Mouse (Mus musculus): ENCODE results near the gene Tff3. TPM values are rescaled to one million over a fixed set of nuclear protein-coding genes. Genes with fewer than 3 reads are reported as not detected.

The Tff3 gene
- total and polyA plus RNA-seq, 3 experiments, result not detected

GRCm38 (mm10) chr17:31144040-31145037, 14.9 kb upstream of the Tff3 start, which contains the start of gene Tff2:
TSS of gene Tff2 (minus strand) at chr17:31144282.
- no peak within 1 kb of the TSS for H3K9ac ChIP-seq (ENCODE audit: insufficient read depth, low read depth)
- no peak within 1 kb of the TSS for H3K4me2 ChIP-seq (ENCODE audit: insufficient read depth, low read depth, poor library complexity, severe bottlenecking)
- TF ChIP-seq RCOR1 (conservative IDR thresholded peaks at IDR 0.05; ENCODE audit: low read depth, low read length) (no peak), E2F4 (IDR thresholded peaks at IDR 0.05; ENCODE audit: insufficient replicate concordance, low read depth, low read length) (no peak), HCFC1 (IDR thresholded peaks at IDR 0.05; ENCODE audit: low read depth, low read length) (no peak), ELF1 (IDR thresholded peaks at IDR 0.05; ENCODE audit: low read depth, low read length) (no peak), SMC3 (IDR thresholded peaks at IDR 0.05; ENCODE audit: low read depth, low read length) (no peak), USF2 (conservative IDR thresholded peaks at IDR 0.05; ENCODE audit: low read depth, low read length) (no peak), CTCF (conservative IDR thresholded peaks at IDR 0.05 in 1 of 2, IDR thresholded peaks at IDR 0.05 in 1 of 2; ENCODE audit: low read depth in 2 of 2, low read length in 2 of 2) (no peak), NELFE (IDR thresholded peaks at IDR 0.05; ENCODE audit: low read depth, low read length) (no peak), CHD1 (IDR thresholded peaks at IDR 0.05; ENCODE audit: low read depth, low read length) (no peak), ZMIZ1 (IDR thresholded peaks at IDR 0.05; ENCODE audit: low read depth, low read length) (no peak), ZKSCAN1 (IDR thresholded peaks at IDR 0.05; ENCODE audit: borderline replicate concordance, low read depth, low read length) (no peak), MAFK (IDR thresholded peaks at IDR 0.05; ENCODE audit: insufficient replicate concordance, low read length) (no peak), JUN (IDR thresholded peaks at IDR 0.05; ENCODE audit: insufficient read depth, low read depth, low read length) (no peak), TBP (conservative IDR thresholded peaks at IDR 0.05; ENCODE audit: low read depth, low read length) (no peak), POLR2A (IDR thresholded peaks at IDR 0.05; ENCODE audit: low read depth, low read length) (no peak), SIN3A (IDR thresholded peaks at IDR 0.05; ENCODE audit: low read length) (no peak), POLR2AphosphoS2 (IDR thresholded peaks at IDR 0.05; ENCODE audit: low read depth, low read length) (no peak), MEF2A (IDR thresholded peaks at IDR 0.05; ENCODE audit: borderline replicate concordance, low read depth, low read length) (no peak), BHLHE40 (IDR thresholded peaks at IDR 0.05; ENCODE audit: low read depth, low read length) (no peak), MXI1 (IDR thresholded peaks at IDR 0.05; ENCODE audit: low read depth, low read length) (no peak)
- no peak for DNase-seq (ENCODE audit: extremely low read depth)
- H3K4me1 ChIP-seq (ENCODE audit: control insufficient read depth in 1 of 2, insufficient read depth in 2 of 2), result no peaks in the 10 kb centered on the region
- H3K79me2 ChIP-seq (replicated peaks; ENCODE audit: control insufficient read depth, extremely low read depth, insufficient read depth, poor library complexity, severe bottlenecking), result no peaks in the 10 kb centered on the region
- peaks cover 60% of the 10 kb centered on the region for H3K27me3 ChIP-seq (replicated peaks)
- no peak within 1 kb of the TSS for H3K27ac ChIP-seq (ENCODE audit: insufficient read depth, low read depth)
- no peak within 1 kb of the TSS for H3K4me3 ChIP-seq (replicated peaks in 1 of 3; ENCODE audit: low read depth in 2 of 3, low read length in 2 of 3, poor library complexity in 1 of 3)
- dilution Hi-C loops (cut with MboI; ENCODE audit: extremely low pct_ligation_motif_present, extremely low pct_unique_long_range_greater_than_20kb, low sequenced_read_pairs) (no loop called here), in situ Hi-C loops (cut with MboI; ENCODE audit: low pct_ligation_motif_present, low pct_unique_long_range_greater_than_20kb, low sequenced_read_pairs) (loop anchor here (5.0 kb wide), 1 partner anchor 43 kb away; no protein-coding TSS in a partner anchor)
- peaks cover 5% of the 10 kb centered on the region for H3K9me3 ChIP-seq (replicated peaks; ENCODE audit: low read length)
- H3K36me3 ChIP-seq (replicated peaks in 1 of 2; ENCODE audit: control insufficient read depth in 1 of 2, insufficient read depth in 1 of 2, low read length in 1 of 2), result no peaks in the 10 kb centered on the region

Data from CH12.LX (cell line).